Mouse (Mus musculus) urinary bladder, postnatal 36 days (tissue): ENCODE measurements around the gene Spns2.

Source experiments
- DNase-seq, 2 experiments: peaks; one replicate each; pipeline ENCODE4 v3.0.0; 2022; ENCODE audit warnings: low spot score in 2 of 2, mixed read lengths in 1 of 2

The Spns2 gene

DNA sequence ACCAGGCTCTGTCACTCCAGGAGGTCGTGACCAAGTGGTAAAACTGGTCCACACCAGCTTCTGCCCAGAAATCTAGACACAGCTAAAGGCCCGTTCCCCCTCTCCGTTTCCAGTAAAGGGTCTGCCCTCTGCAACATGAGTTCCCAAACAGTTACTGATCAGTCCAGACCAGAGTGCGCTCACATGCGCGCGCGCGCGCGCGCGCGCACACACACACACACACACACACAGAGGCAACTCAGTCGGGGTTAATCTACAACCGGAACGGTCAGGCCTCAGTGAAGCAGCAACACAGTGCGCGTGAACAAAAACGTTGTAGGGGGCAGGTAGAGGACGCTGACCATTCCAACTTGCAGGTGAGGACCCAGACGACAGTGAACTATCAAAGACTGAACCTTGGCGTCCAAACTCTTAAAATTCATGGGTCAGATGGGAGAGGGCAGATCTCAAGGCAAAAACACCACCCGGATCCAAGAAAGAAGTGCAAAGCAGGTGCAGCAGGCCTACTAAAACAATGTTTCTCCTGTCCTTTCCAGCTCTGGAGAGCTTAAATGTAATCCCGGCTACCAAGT is 79.1 kb downstream of the Spns2 start:
- no peak for DNase-seq

- DNase-seq = no peak
Observed at GRCm38 (mm10) chr11:72409649-72410385, 79.9 kb downstream of the Spns2 start.

DNA sequence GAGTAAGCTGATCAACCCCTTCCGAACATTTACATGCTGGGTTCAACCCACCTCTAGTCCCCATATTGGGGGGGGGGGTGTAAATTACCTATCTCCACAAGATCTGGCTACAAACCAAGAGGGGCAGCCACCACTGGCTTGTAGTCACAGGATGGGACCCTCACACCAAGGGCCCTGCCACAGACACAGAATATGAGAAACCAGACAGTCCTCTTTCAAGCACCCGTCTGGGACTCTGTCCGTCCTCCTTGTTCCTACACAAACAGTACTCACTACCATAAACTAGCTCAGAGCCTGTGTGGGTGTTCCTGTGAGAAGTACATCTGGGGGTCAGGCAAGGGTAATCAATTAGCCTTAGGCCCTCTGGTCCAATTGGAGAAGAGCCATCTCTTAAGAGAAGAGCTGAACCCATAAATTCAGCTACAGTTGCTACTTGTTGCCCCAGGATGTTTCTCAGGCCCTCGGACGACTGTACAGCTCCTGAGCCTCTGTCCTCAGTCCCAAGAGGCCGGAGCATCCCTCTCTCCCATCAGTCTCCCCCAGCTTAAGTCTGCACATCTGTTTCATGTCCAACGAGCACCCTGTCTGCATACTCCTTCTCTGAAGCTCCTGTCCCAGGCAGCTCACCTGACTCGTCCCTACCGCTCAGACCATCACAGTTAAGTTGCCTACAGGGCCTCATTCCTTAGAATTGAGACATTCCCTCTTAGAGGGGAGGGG is 81.1 kb downstream of the Spns2 start:
- no peak for DNase-seq

DNA sequence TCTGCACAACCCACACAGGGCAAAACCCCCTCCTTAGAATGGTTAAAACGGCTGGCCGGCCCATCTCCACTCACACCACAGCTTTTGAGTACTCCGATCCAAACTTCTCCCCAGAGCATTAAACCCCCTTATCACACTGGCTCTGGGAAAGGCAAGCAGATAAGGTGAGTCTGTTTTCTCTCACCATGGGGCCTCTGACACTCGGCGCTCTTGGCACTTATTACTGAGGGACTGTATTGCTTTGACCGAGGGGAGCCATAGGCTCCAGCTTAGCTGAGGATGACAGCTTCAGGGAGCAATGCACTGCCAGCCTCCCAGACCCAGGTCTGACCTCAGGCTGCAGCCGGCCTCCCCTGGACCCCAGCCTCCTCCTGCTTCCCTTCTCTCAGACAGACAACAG is 82.1 kb downstream of the Spns2 start:
- no peak for DNase-seq

GRCm38 (mm10) chr11:72407081-72407480 is 82.6 kb downstream of the Spns2 start:
- no peak for DNase-seq

DNA sequence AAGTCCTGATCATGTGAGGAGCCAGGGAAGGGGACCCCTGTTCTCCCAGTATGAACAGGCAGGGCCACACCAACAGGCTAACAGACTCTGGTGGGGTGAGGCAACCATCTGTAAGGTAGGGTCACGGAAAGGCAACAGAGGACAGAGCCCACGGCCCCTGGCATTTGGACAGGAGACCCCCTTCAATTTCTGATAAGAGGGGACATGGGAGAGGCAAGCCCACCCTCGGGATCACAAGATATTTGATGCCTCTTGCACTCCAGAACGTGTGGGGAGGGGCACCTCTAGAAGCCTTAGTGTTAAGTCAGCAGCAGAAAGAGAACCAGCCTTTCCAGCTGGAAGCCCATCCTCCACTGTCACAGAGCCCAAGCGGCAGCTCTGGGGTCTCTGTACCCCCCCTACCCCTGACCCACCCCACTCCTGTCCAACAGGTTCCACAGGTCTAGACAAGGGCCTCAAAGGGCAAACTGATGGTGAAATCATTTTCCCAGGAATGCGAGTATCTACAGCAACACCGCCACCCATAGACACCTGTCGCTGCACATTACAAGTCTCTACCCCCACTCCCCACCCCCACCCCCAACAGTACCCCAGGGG is 83.5 kb downstream of the Spns2 start:
- DNase-seq = no peak

DNA sequence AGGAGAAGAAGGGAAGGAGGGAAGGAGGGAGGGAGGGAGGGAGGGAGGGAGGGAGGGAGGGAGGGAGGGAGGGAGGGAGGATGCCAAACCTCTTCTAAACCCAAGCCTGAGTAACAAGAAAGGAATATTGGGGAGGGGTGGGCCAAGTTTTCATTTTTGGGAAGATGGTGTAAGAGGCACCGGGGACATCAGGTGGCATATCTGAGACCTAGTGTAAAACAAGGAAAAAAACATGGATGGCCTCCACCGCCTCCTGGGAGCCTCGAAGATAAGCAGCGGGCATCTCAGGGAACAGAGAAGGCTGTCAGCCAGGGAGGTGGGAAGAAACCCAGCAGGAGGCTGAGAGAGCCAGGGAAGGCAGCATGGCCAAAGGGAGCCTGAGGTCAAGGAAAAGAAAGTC is 84.2 kb downstream of the Spns2 start:
- no peak for DNase-seq

DNA sequence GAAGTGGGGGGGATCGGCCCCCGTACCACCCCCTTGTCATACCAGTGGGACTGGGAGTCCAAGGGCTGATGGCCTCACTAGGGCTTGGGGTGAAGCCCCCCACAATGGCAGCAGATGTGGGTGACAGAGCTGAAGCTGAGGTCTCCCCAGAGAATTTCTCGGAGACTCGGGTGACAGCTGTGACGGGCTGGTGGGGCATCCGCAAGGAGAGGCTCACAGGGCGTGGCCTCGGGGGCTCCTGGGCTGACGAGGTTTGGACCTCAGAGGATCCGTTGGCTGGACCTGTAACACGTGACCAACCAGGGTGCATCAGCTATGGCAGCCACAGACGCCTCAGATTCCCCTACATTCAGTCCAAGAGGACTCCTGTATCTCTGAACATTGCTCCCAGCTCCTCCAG is 86.7 kb downstream of the Spns2 start:
- no peak for DNase-seq

DNA sequence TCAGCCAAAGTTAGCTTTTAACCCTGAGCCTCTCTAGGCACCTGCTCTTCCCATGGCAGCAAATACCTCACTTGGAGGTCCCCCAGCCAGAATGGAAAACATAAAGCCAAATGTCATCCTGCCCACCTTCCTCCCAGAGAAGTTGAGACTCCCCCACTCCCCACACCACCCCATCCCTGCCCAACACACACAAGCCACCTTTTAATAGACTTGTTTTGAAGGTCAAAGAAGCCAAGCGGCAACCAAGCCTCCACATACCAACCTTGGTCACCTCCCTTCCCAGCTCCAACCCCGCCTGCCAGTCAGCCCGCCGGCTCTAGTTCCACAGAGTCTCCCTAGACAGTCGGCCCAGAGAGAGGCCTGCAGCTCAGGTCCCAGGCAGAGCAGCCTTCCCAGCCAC is 87.7 kb downstream of the Spns2 start:
- DNase-seq = no peak
